Mouse (Mus musculus) CH12.LX (cell line): ENCODE results near the gene Rnf32. TPM values are rescaled to one million over a fixed set of nuclear protein-coding genes. Genes with fewer than 3 reads are reported as not detected.

ENCODE experiments used
- DNase-seq: peaks from one replicate; pipeline ENCODE4 v3.0.0-alpha.2; 2013; ENCODE audit errors: extremely low read depth
- H3K27ac ChIP-seq: 2 replicates; pipeline ENCODE4 v1.5.1; 2012; ENCODE audit warnings: low read depth, mild to moderate bottlenecking, control low read depth, moderate library complexity; ENCODE audit not compliant: insufficient read depth
- H3K27me3 ChIP-seq: replicated peaks from 2 replicates; pipeline ENCODE3; 2012; ENCODE audit warnings: inconsistent platforms
- H3K36me3 ChIP-seq, 2 experiments: replicated peaks in 1 of 2; 2 replicates each; pipeline versions ENCODE3 to v1.6.1; 2012; ENCODE audit warnings: inconsistent platforms in 1 of 2, low read length in 1 of 2, mild to moderate bottlenecking in 1 of 2, mixed read lengths in 1 of 2, moderate library complexity in 1 of 2; ENCODE audit not compliant: control insufficient read depth in 1 of 2, insufficient read depth in 1 of 2
- H3K4me1 ChIP-seq, 2 experiments: 2 replicates each; pipeline ENCODE4 v1.6.1; 2012; ENCODE audit warnings: inconsistent platforms in 1 of 2, moderate library complexity in 1 of 2; ENCODE audit not compliant: insufficient read depth in 2 of 2, control insufficient read depth in 1 of 2
- H3K4me2 ChIP-seq: 2 replicates; pipeline ENCODE4 v1.6.1; 2012; ENCODE audit warnings: low read depth, mild to moderate bottlenecking, control low read depth; ENCODE audit not compliant: poor library complexity, insufficient read depth, severe bottlenecking
- H3K4me3 ChIP-seq, 3 experiments: fragments of 150-350 bp in 1 of 3; sonication (generic) in 1 of 3; replicated peaks in 1 of 3; 2 replicates each; pipeline versions ENCODE3 to v1.5.1; 2011 to 2012; ENCODE audit warnings: low read depth in 2 of 3, low read length in 2 of 3, mild to moderate bottlenecking in 2 of 3, moderate library complexity in 2 of 3, control low read depth in 1 of 3, improper control_type of control experiment in 1 of 3, inconsistent platforms in 1 of 3, mixed read lengths in 1 of 3; ENCODE audit not compliant: poor library complexity in 1 of 3
- H3K79me2 ChIP-seq: replicated peaks from 2 replicates; pipeline ENCODE4 v1.6.1; 2012; ENCODE audit warnings: mild to moderate bottlenecking, moderate library complexity; ENCODE audit not compliant: control insufficient read depth, poor library complexity, insufficient read depth, severe bottlenecking; ENCODE audit errors: extremely low read depth
- H3K9ac ChIP-seq: 2 replicates; pipeline ENCODE4 v1.6.1; 2012; ENCODE audit warnings: low read depth, mild to moderate bottlenecking, control low read depth, moderate library complexity; ENCODE audit not compliant: insufficient read depth
- H3K9me3 ChIP-seq: replicated peaks from 2 replicates; pipeline ENCODE3; 2012; ENCODE audit warnings: low read length, inconsistent platforms, mixed read lengths
- CTCF ChIP-seq, 2 experiments: IDR thresholded peaks in 1 of 2; conservative IDR thresholded peaks in 1 of 2; 2 replicates each; pipeline ENCODE4 v1.5.1; 2011 to 2012; ENCODE audit warnings: low read depth in 2 of 2, low read length in 2 of 2, improper control_type of control experiment in 1 of 2, inconsistent platforms in 1 of 2, mild to moderate bottlenecking in 1 of 2, moderate library complexity in 1 of 2
- EP300 ChIP-seq: IDR thresholded peaks from 2 replicates; pipeline ENCODE4 v1.6.1; 2011; ENCODE audit warnings: low read length, improper control_type of control experiment
- GABPA ChIP-seq: IDR thresholded peaks from 2 replicates; pipeline ENCODE4 v1.6.1; 2012; ENCODE audit warnings: low read depth, low read length, improper control_type of control experiment, inconsistent platforms; ENCODE audit not compliant: insufficient replicate concordance
- HCFC1 ChIP-seq: IDR thresholded peaks from 2 replicates; pipeline ENCODE4 v1.6.1; 2012; ENCODE audit warnings: low read depth, mild to moderate bottlenecking, inconsistent platforms, low read length, improper control_type of control experiment
- IRF4 ChIP-seq: IDR thresholded peaks from 2 replicates; pipeline ENCODE4 v1.6.1; 2014; ENCODE audit warnings: low read depth, mild to moderate bottlenecking, inconsistent platforms, low read length, improper control_type of control experiment
- JUN ChIP-seq: IDR thresholded peaks from 2 replicates; pipeline ENCODE4 v1.6.1; 2011; ENCODE audit warnings: low read depth, mild to moderate bottlenecking, low read length, improper control_type of control experiment, moderate library complexity; ENCODE audit not compliant: insufficient read depth
- JUND ChIP-seq: conservative IDR thresholded peaks from 2 replicates; pipeline ENCODE4 v1.6.1; 2011; ENCODE audit warnings: low read depth, low read length, improper control_type of control experiment
- KAT2A ChIP-seq: IDR thresholded peaks from 2 replicates; pipeline ENCODE4 v1.6.1; 2012; ENCODE audit warnings: low read length, improper control_type of control experiment, inconsistent platforms; ENCODE audit not compliant: insufficient replicate concordance
- MEF2A ChIP-seq: IDR thresholded peaks from 2 replicates; pipeline ENCODE4 v1.6.1; 2014; ENCODE audit warnings: low read depth, mild to moderate bottlenecking, inconsistent platforms, low read length, improper control_type of control experiment, borderline replicate concordance
- MXI1 ChIP-seq: IDR thresholded peaks from 2 replicates; pipeline ENCODE4 v1.6.1; 2011; ENCODE audit warnings: mild to moderate bottlenecking, low read depth, low read length, improper control_type of control experiment
- MYC ChIP-seq: IDR thresholded peaks from 2 replicates; pipeline ENCODE4 v1.6.1; 2011; ENCODE audit warnings: low read depth, mild to moderate bottlenecking, improper control_type of control experiment, low read length
- POLR2AphosphoS2 ChIP-seq: IDR thresholded peaks from 2 replicates; pipeline ENCODE4 v1.6.1; 2011; ENCODE audit warnings: low read depth, low read length, improper control_type of control experiment
- RCOR1 ChIP-seq: conservative IDR thresholded peaks from 2 replicates; pipeline ENCODE4 v1.6.1; 2012; ENCODE audit warnings: low read depth, mild to moderate bottlenecking, inconsistent platforms, low read length, improper control_type of control experiment
- SMC3 ChIP-seq: IDR thresholded peaks from 2 replicates; pipeline ENCODE4 v1.6.1; 2011; ENCODE audit warnings: low read depth, low read length, improper control_type of control experiment
- USF1 ChIP-seq: IDR thresholded peaks from 2 replicates; pipeline ENCODE4 v1.6.1; 2014; ENCODE audit warnings: low read depth, mild to moderate bottlenecking, inconsistent platforms, low read length, improper control_type of control experiment
- ZC3H11A ChIP-seq: IDR thresholded peaks from 2 replicates; pipeline ENCODE4 v1.6.1; 2012; ENCODE audit warnings: low read depth, mild to moderate bottlenecking, inconsistent platforms, low read length, improper control_type of control experiment
- ZKSCAN1 ChIP-seq: IDR thresholded peaks from 2 replicates; pipeline ENCODE4 v1.6.1; 2012; ENCODE audit warnings: low read depth, inconsistent platforms, low read length, improper control_type of control experiment, borderline replicate concordance
- dilution Hi-C: fragments of 300-500 bp; cut with MboI; formaldehyde crosslinking; loops from 2 replicates; pipeline ENCODE4 v1.14.3; 2020; ENCODE audit warnings: low sequenced_read_pairs; ENCODE audit not compliant: extremely low pct_unique_long_range_greater_than_20kb, extremely low pct_ligation_motif_present
- in situ Hi-C: fragments of 300-500 bp; cut with MboI; formaldehyde crosslinking; loops from 3 replicates; pipeline ENCODE4 v1.14.3; 2019; ENCODE audit warnings: low sequenced_read_pairs, low pct_ligation_motif_present, low pct_unique_long_range_greater_than_20kb, mixed read lengths
- polyA plus RNA-seq: library from polyadenylated mRNA; unstranded; fragments of >175 nt; gene quantifications from 2 replicates; pipeline ENCODE4 v1.2.1, GENCODE M21; 2012; ENCODE audit warnings: low read depth; ENCODE audit not compliant: insufficient read length
- total RNA-seq, 2 experiments: library from RNA; depleted of rRNA; stranded (reverse); fragments of 300-350 nt in 1 of 2; fragments of >200 nt in 1 of 2; gene quantifications; 2 replicates each; pipeline ENCODE4 v1.2.3; 2012 to 2014

The Rnf32 gene
- total and polyA plus RNA-seq, 3 experiments: not detected

GRCm38 (mm10) chr5:29166947-29167346 is 28.8 kb upstream of the Rnf32 start:
- no peaks in the 10 kb centered on the region for H3K9me3 ChIP-seq
- dilution Hi-C loops: no loop called here
- no peaks in the 10 kb centered on the region for H3K4me1 ChIP-seq
- H3K4me2 ChIP-seq: no peak overlapping the region
- no peaks in the 10 kb centered on the region for H3K36me3 ChIP-seq
- H3K9ac ChIP-seq: no peak overlapping the region
- in situ Hi-C loops: no loop called here
- no peaks in the 10 kb centered on the region for H3K79me2 ChIP-seq
- H3K4me3 ChIP-seq: no peak overlapping the region
- no peak for DNase-seq
- TF ChIP-seq MYC: no peak
- TF ChIP-seq SMC3: no peak
- no peak for TF ChIP-seq ZKSCAN1
- no peak overlapping the region for H3K27ac ChIP-seq
- no peaks in the 10 kb centered on the region for H3K27me3 ChIP-seq

DNA sequence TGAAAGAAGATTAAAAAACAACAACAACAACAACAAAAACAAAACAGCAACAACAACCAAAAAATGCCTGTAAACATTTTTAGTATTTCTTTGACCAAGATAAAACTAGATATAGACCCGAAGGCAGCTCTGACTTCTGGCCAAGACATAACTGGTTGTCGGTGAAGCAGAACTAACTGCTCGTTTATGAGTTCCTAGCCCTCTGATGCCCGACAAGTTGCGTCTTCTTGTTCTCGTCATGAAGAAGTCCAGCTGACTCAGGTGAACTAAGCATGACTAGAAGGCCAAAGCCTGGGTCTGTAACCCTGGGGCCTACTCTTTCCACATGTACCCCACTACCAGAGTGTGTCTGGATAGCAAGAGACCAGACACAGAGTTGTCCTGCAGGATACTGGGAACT is 25.6 kb upstream of the Rnf32 start:
- no peak overlapping the region for H3K27ac ChIP-seq
- TF ChIP-seq RCOR1: no peak
- no peak for TF ChIP-seq IRF4
- TF ChIP-seq KAT2A: no peak
- TF ChIP-seq MXI1: no peak
- H3K27me3 ChIP-seq: no peaks in the 10 kb centered on the region
- no peak overlapping the region for H3K9ac ChIP-seq
- no peaks in the 10 kb centered on the region for H3K9me3 ChIP-seq
- no peaks in the 10 kb centered on the region for H3K36me3 ChIP-seq
- no peaks in the 10 kb centered on the region for H3K79me2 ChIP-seq
- H3K4me1 ChIP-seq: no peaks in the 10 kb centered on the region
- no peak for DNase-seq
- dilution Hi-C loops (no loop called here), in situ Hi-C loops (no loop called here)
- H3K4me2 ChIP-seq: no peak overlapping the region
- no peak overlapping the region for H3K4me3 ChIP-seq

DNA sequence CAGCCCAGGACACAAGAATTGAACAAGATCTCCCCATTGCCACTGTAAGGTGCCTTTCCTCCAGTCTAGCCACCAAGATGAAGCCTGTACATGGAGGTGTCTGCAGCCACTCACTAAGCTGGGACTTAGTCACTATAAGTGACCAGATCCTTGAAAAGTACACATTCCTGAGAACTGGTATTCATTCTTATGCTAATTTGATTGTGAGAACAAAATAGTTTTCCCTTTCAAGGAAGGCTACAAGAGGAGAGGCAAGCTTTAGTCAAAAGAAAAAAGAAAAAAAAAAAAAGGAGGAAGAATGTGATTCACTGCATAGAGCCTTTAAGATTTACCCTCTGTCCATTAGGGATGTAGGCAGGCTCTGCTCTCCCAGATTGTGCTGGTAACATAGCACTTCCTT is 24.6 kb upstream of the Rnf32 start:
- DNase-seq: no peak
- no peak overlapping the region for H3K27ac ChIP-seq
- TF ChIP-seq EP300: no peak
- TF ChIP-seq MEF2A: no peak
- TF ChIP-seq ZC3H11A: no peak
- no peak for TF ChIP-seq HCFC1
- no peak for TF ChIP-seq SMC3
- TF ChIP-seq POLR2AphosphoS2: no peak
- TF ChIP-seq USF1: no peak
- TF ChIP-seq JUND: no peak
- TF ChIP-seq CTCF (conservative IDR thresholded peaks at IDR 0.05 in 1 of 2, IDR thresholded peaks at IDR 0.05 in 1 of 2; ENCODE audit: low read depth in 2 of 2, low read length in 2 of 2): no peak
- TF ChIP-seq JUN: no peak
- TF ChIP-seq GABPA: no peak
- TF ChIP-seq, all 38 proteins: peak for 0
- Histone ChIP-seq H3K4me1 (no peaks in the 10 kb centered on the region), H3K4me3 (no peak overlapping the region), H3K9ac (no peak overlapping the region), H3K9me3 (no peaks in the 10 kb centered on the region), H3K36me3 (no peaks in the 10 kb centered on the region), H3K27me3 (no peaks in the 10 kb centered on the region), H3K79me2 (no peaks in the 10 kb centered on the region), H3K4me2 (no peak overlapping the region)
- in situ Hi-C loops (no loop called here), dilution Hi-C loops (no loop called here)
